Mouse (Mus musculus) intestine, embryonic 15.5 days (tissue): Measurements from ENCODE around the gene Lrrc46. TPM values are rescaled to one million over a fixed set of nuclear protein-coding genes. Genes with fewer than 3 reads are reported as not detected.

Source experiments
- ATAC-seq: fragments of 200-750 bp; cut with Nextera tagmentation; 2 replicates; pipeline ENCODE4 v1.8.0; 2017; ENCODE audit warnings: moderate TSS enrichment, moderate library complexity
- H3K27ac ChIP-seq: fragments of 300-500 bp; sonication (generic); 2 replicates; pipeline ENCODE4 v1.5.1; 2015; ENCODE audit warnings: mild to moderate bottlenecking, inconsistent platforms
- H3K27me3 ChIP-seq: fragments of 300-500 bp; sonication (generic); replicated peaks from 2 replicates; pipeline ENCODE4 v1.6.1; 2015; ENCODE audit warnings: inconsistent platforms
- H3K36me3 ChIP-seq: fragments of 300-500 bp; sonication (generic); 2 replicates; pipeline ENCODE4 v1.6.1; 2015; ENCODE audit warnings: inconsistent platforms
- H3K4me1 ChIP-seq: fragments of 300-500 bp; sonication (generic); replicated peaks from 2 replicates; pipeline ENCODE4 v1.6.1; 2015; ENCODE audit warnings: inconsistent platforms
- H3K4me2 ChIP-seq: fragments of 300-500 bp; sonication (generic); replicated peaks from 2 replicates; pipeline ENCODE4 v1.6.1; 2015; ENCODE audit warnings: mild to moderate bottlenecking, inconsistent platforms
- H3K4me3 ChIP-seq: fragments of 300-500 bp; sonication (generic); replicated peaks from 2 replicates; pipeline ENCODE4 v1.5.1; 2015; ENCODE audit warnings: inconsistent platforms
- H3K9ac ChIP-seq: fragments of 300-500 bp; sonication (generic); 2 replicates; pipeline ENCODE4 v1.6.1; 2015; ENCODE audit warnings: inconsistent platforms
- H3K9me3 ChIP-seq: fragments of 300-500 bp; sonication (generic); 2 replicates; pipeline ENCODE4 v1.6.1; 2016; ENCODE audit warnings: inconsistent platforms
- WGBS: fragments of 180-500 bp; shearing (Covaris S2); methylation state at CpG from one replicate; pipeline ENCODE4 v1.1.7; 2015; 5-methylcytosine and 5-hydroxymethylcytosine counted together
- polyA plus RNA-seq: library from polyadenylated mRNA; unstranded; fragments of >200 nt; fragmentation: Nextera tagmentation; extraction: Ambion mirVana; gene quantifications from 2 replicates; pipeline ENCODE4 v1.2.1, GENCODE M21; 2015

Gene Lrrc46
- 0.40 and 0.45 TPM in 2 replicates for polyA plus RNA-seq

- H3K9ac ChIP-seq = peak within 1 kb of the TSS; percentile 82
- H3K4me3 ChIP-seq = peak within 1 kb of the TSS; percentile 63
- WGBS = under 1% methylated on average over 48 of the region's 48 CpGs
- H3K4me1 ChIP-seq = peaks cover 8% of the 10 kb centered on the region
- H3K27me3 ChIP-seq = no peaks in the 10 kb centered on the region
- ATAC-seq = peak; percentile 96
- H3K4me2 ChIP-seq = peak within 1 kb of the TSS; percentile 90
- no peaks in the 10 kb centered on the region for H3K9me3 ChIP-seq
- peak within 1 kb of the TSS; percentile 49 for H3K27ac ChIP-seq
- H3K36me3 ChIP-seq = peaks cover 4% of the 10 kb centered on the region; the same call in 1 of the 2 replicates
These were observed at the start of gene Lrrc46, which contains the start of gene Mrpl10 for GRCm38 (mm10) chr11:97041022-97041899. TSS of gene Lrrc46 (minus strand) at chr11:97041407. TSS of gene Mrpl10 (plus strand) at chr11:97041560.

GRCm38 (mm10) chr11:97086365-97086764 lies 45.2 kb upstream of the Lrrc46 start:
- Histone ChIP-seq H3K4me3 (no peak overlapping the region), H3K27ac (no peak overlapping the region), H3K9ac (no peak overlapping the region), H3K4me2 (no peak overlapping the region), H3K36me3 (no peaks in the 10 kb centered on the region), H3K4me1 (0 out of 2 replicates have a peak, but pooled peaks cover 6% of the 10 kb centered on the region), H3K9me3 (no peaks in the 10 kb centered on the region), H3K27me3 (0 out of 2 replicates have a peak, but pooled peaks cover 4% of the 10 kb centered on the region)
- no peak for ATAC-seq
- WGBS = 64% methylated on average over 6 of the region's 6 CpGs

- no peaks in the 10 kb centered on the region for H3K36me3 ChIP-seq
- H3K27ac ChIP-seq = no peak overlapping the region
- WGBS = 75% methylated on average over 15 of the region's 15 CpGs
- no peak for ATAC-seq
- H3K4me3 ChIP-seq = no peak overlapping the region
- H3K9me3 ChIP-seq = no peaks in the 10 kb centered on the region
- H3K9ac ChIP-seq = no peak overlapping the region
- no peaks in the 10 kb centered on the region for H3K27me3 ChIP-seq
- H3K4me1 ChIP-seq = 0 out of 2 replicates have a peak, but pooled peaks cover 6% of the 10 kb centered on the region
- no peak overlapping the region for H3K4me2 ChIP-seq
These were observed 43.8 kb upstream of the Lrrc46 start for GRCm38 (mm10) chr11:97084821-97085505.

GRCm38 (mm10) chr11:97083401-97084140 lies 42.4 kb upstream of the Lrrc46 start:
- no peak for ATAC-seq
- WGBS = 21% methylated on average over 22 of the region's 22 CpGs
- no peak overlapping the region for H3K4me2 ChIP-seq

GRCm38 (mm10) chr11:97082977-97083376 lies 41.8 kb upstream of the Lrrc46 start:
- WGBS = 38% methylated on average over 11 of the region's 11 CpGs
- Histone ChIP-seq H3K4me3 (no peak overlapping the region), H3K4me2 (no peak overlapping the region), H3K27me3 (no peaks in the 10 kb centered on the region), H3K9ac (no peak overlapping the region), H3K9me3 (no peaks in the 10 kb centered on the region), H3K4me1 (0 out of 2 replicates have a peak, but pooled peaks cover 6% of the 10 kb centered on the region), H3K36me3 (no peaks in the 10 kb centered on the region), H3K27ac (no peak overlapping the region)
- ATAC-seq = no peak

More at GRCm38 (mm10) chr11:97083401-97084140, 42.4 kb upstream of the Lrrc46 start:
- Histone ChIP-seq H3K27me3 (no peaks in the 10 kb centered on the region), H3K36me3 (no peaks in the 10 kb centered on the region), H3K4me1 (0 out of 2 replicates have a peak, but pooled peaks cover 6% of the 10 kb centered on the region), H3K4me3 (no peak overlapping the region), H3K9me3 (no peaks in the 10 kb centered on the region), H3K27ac (no peak overlapping the region), H3K9ac (no peak overlapping the region)

- H3K4me3 ChIP-seq = no peak overlapping the region
- no peak for ATAC-seq
- no peak overlapping the region for H3K27ac ChIP-seq
- no peak overlapping the region for H3K4me2 ChIP-seq
- H3K27me3 ChIP-seq = no peaks in the 10 kb centered on the region
- 0 out of 2 replicates have a peak, but pooled peaks cover 6% of the 10 kb centered on the region for H3K4me1 ChIP-seq
- WGBS = 36% methylated on average over 9 of the region's 9 CpGs
- no peaks in the 10 kb centered on the region for H3K9me3 ChIP-seq
- H3K36me3 ChIP-seq = no peaks in the 10 kb centered on the region
- no peak overlapping the region for H3K9ac ChIP-seq
These were observed 39.1 kb upstream of the Lrrc46 start for GRCm38 (mm10) chr11:97080291-97080690.

- Histone ChIP-seq H3K27ac (no peak overlapping the region), H3K36me3 (no peaks in the 10 kb centered on the region), H3K4me3 (no peak overlapping the region), H3K9ac (no peak overlapping the region), H3K27me3 (no peaks in the 10 kb centered on the region), H3K4me1 (0 out of 2 replicates have a peak, but pooled peaks cover 5% of the 10 kb centered on the region), H3K4me2 (no peak overlapping the region), H3K9me3 (no peaks in the 10 kb centered on the region)
- no peak for ATAC-seq
- WGBS = 39% methylated on average over 4 of the region's 4 CpGs
These were observed 37.5 kb upstream of the Lrrc46 start for GRCm38 (mm10) chr11:97078751-97079150.

- Histone ChIP-seq H3K9me3 (no peaks in the 10 kb centered on the region), H3K4me2 (no peak overlapping the region), H3K4me1 (peaks cover 5% of the 10 kb centered on the region; the same call in 1 of the 2 replicates), H3K27ac (no peak overlapping the region), H3K36me3 (no peaks in the 10 kb centered on the region), H3K27me3 (no peaks in the 10 kb centered on the region), H3K9ac (no peak overlapping the region), H3K4me3 (no peak overlapping the region)
- ATAC-seq = no peak
- 58% methylated on average over 8 of the region's 8 CpGs for whole genome bisulfite sequencing
These were observed 33.0 kb upstream of the Lrrc46 start for GRCm38 (mm10) chr11:97074235-97074634.

GRCm38 (mm10) chr11:97072533-97072932 lies 31.3 kb upstream of the Lrrc46 start:
- 32% methylated on average over 3 of the region's 3 CpGs for WGBS
- peaks cover 5% of the 10 kb centered on the region; the same call in 1 of the 2 replicates for H3K4me1 ChIP-seq
- H3K36me3 ChIP-seq = no peaks in the 10 kb centered on the region
- no peak overlapping the region for H3K27ac ChIP-seq
- ATAC-seq = 0 out of 2 replicates have a peak, but pooled peaks have one; percentile 26
- H3K9me3 ChIP-seq = no peaks in the 10 kb centered on the region
- H3K27me3 ChIP-seq = no peaks in the 10 kb centered on the region
- no peak overlapping the region for H3K9ac ChIP-seq
- H3K4me2 ChIP-seq = no peak overlapping the region
- H3K4me3 ChIP-seq = no peak overlapping the region

- Histone ChIP-seq H3K4me2 (no peak overlapping the region), H3K4me3 (no peak overlapping the region), H3K9me3 (no peaks in the 10 kb centered on the region), H3K27me3 (no peaks in the 10 kb centered on the region), H3K4me1 (peaks cover 5% of the 10 kb centered on the region; the same call in 1 of the 2 replicates), H3K27ac (no peak overlapping the region), H3K9ac (no peak overlapping the region), H3K36me3 (0 out of 2 replicates have a peak, but pooled peaks cover 3% of the 10 kb centered on the region)
- WGBS = 62% methylated on average over 1 of the region's 1 CpGs
- ATAC-seq = no peak
These were observed 29.9 kb upstream of the Lrrc46 start for GRCm38 (mm10) chr11:97071129-97071528.

GRCm38 (mm10) chr11:97069770-97070169 lies 28.6 kb upstream of the Lrrc46 start:
- WGBS = 73% methylated on average over 2 of the region's 2 CpGs
- Histone ChIP-seq H3K4me1 (peaks cover 5% of the 10 kb centered on the region; the same call in 1 of the 2 replicates), H3K9ac (no peak overlapping the region), H3K27me3 (no peaks in the 10 kb centered on the region), H3K27ac (no peak overlapping the region), H3K4me2 (no peak overlapping the region), H3K36me3 (0 out of 2 replicates have a peak, but pooled peaks cover 3% of the 10 kb centered on the region), H3K9me3 (no peaks in the 10 kb centered on the region), H3K4me3 (no peak overlapping the region)
- peak; percentile 61; the same call in 1 of the 2 replicates for ATAC-seq
